Mouse (Mus musculus): ENCODE data around the gene Gale. TPM values are rescaled to one million over a fixed set of nuclear protein-coding genes. Genes with fewer than 3 reads are reported as not detected.
A peak's percentile ranks its signal among the peaks of the same experiment; 100 is the strongest.

Gene Gale
- polyA plus RNA-seq, 1 experiment from 2014 or later: 38.6 TPM

DNA sequence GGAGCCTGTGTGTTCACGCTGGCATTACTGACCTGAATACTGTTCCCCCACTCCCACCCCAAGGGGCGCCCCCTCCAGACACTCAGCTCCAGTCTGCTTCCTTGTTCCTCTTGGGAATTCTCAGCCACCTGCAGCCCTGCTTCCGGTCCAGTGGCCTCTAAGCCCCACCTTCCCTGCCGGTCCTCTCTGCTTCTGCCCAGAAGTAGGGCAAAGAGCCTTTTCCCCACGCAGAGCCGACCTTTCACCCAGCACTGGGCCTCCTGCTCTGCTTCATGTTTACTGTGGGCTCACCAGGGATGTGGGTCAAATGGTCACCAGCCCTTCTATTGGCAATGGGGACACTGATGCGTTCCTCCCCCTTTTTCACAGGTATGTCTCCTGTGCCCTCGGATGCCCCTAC is 5.2 kb upstream of the Gale start:
- H3K4me1 ChIP-seq (replicated peaks): peaks cover 49% of the 10 kb centered on the region
- peak; percentile 55 for ATAC-seq (ENCODE audit: insufficient read depth)
- H3K36me3 ChIP-seq (replicated peaks): peaks cover 70% of the 10 kb centered on the region
- no peaks in the 10 kb centered on the region for H3K9me3 ChIP-seq (replicated peaks)
- H3K27ac ChIP-seq (replicated peaks): peak overlapping the region; percentile 73
- peak overlapping the region; percentile 25 for H3K4me2 ChIP-seq
- H3K27me3 ChIP-seq: no peaks in the 10 kb centered on the region
- no peak overlapping the region for H3K9ac ChIP-seq
- WGBS (ENCODE audit: insufficient replicate concordance): 60% methylated on average over 8 of the region's 8 CpGs
- H3K4me3 ChIP-seq (replicated peaks): no peak overlapping the region

GRCm38 (mm10) chr4:135960717-135961116 is 2.8 kb upstream of the Gale start:
- H3K27ac ChIP-seq (replicated peaks): no peak overlapping the region
- no peaks in the 10 kb centered on the region for H3K9me3 ChIP-seq (replicated peaks)
- 24% methylated on average over 5 of the region's 5 CpGs for WGBS (ENCODE audit: insufficient replicate concordance)
- no peak overlapping the region for H3K4me3 ChIP-seq (replicated peaks)
- H3K36me3 ChIP-seq (replicated peaks): peaks cover 51% of the 10 kb centered on the region
- no peak overlapping the region for H3K9ac ChIP-seq
- no peak for ATAC-seq (ENCODE audit: insufficient read depth)
- peaks cover 57% of the 10 kb centered on the region for H3K4me1 ChIP-seq (replicated peaks)
- H3K4me2 ChIP-seq: no peak overlapping the region
- H3K27me3 ChIP-seq: no peaks in the 10 kb centered on the region

DNA sequence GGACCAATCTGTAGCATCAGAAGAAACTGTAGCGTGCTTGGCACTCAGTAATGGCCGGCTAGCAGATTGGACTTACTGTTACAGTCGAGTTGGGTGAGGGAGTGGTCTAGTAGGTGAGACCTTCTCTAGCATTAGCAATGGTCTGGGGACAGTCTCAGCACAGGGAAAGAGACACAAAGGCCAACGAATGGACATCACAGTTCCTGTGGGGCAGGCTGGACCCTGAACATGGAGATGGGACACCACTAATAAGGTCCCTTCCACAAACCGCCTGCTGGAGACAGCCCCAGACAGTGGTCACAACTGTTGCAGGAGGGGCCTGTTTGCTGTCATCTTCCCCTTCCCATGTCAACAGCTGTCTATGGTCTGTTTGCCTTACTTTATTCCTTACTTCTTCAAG is 1.8 kb upstream of the Gale start:
- no peak overlapping the region for H3K4me3 ChIP-seq (replicated peaks)
- WGBS (ENCODE audit: insufficient replicate concordance): 77% methylated on average over 5 of the region's 5 CpGs
- H3K27me3 ChIP-seq: no peaks in the 10 kb centered on the region
- H3K27ac ChIP-seq (replicated peaks): no peak overlapping the region
- no peak overlapping the region for H3K9ac ChIP-seq
- H3K4me2 ChIP-seq: no peak overlapping the region
- peaks cover 62% of the 10 kb centered on the region for H3K4me1 ChIP-seq (replicated peaks)
- peaks cover 50% of the 10 kb centered on the region for H3K36me3 ChIP-seq (replicated peaks)
- no peak for ATAC-seq (ENCODE audit: insufficient read depth)
- H3K9me3 ChIP-seq (replicated peaks): no peaks in the 10 kb centered on the region

DNA sequence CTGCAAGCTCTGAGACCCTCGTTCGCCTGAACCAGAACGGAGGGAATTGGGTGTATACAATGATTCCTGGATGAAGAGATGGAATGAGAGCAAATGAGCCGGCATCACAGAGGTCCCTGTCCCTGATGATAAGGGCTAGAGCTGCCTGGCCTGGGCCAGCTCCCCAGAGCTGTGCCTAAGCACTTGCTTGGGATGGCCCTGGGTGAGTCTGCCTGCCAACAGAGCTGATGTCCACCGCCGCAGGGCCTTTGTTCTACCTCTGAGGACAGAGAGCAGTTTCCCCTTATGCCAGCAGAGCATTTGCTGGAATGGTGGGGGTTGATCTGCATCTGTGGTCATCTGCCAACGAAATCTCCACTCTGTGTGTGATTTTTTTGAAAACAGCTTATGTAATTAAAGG is 1.3 kb upstream of the Gale start:
- ATAC-seq (ENCODE audit: insufficient read depth): no peak
- Histone ChIP-seq H3K9me3 (replicated peaks) (no peaks in the 10 kb centered on the region), H3K36me3 (replicated peaks) (peaks cover 53% of the 10 kb centered on the region), H3K4me2 (0 out of 2 replicates have a peak overlapping the region, but pooled peaks have one; percentile 99), H3K4me3 (replicated peaks) (peak overlapping the region; percentile 76; the same call in 1 of the 2 replicates), H3K4me1 (replicated peaks) (peaks cover 62% of the 10 kb centered on the region), H3K27ac (replicated peaks) (no peak overlapping the region), H3K27me3 (no peaks in the 10 kb centered on the region), H3K9ac (peak overlapping the region; percentile 33; the same call in 1 of the 2 replicates)
- 84% methylated on average over 7 of the region's 7 CpGs for WGBS (ENCODE audit: insufficient replicate concordance)

DNA sequence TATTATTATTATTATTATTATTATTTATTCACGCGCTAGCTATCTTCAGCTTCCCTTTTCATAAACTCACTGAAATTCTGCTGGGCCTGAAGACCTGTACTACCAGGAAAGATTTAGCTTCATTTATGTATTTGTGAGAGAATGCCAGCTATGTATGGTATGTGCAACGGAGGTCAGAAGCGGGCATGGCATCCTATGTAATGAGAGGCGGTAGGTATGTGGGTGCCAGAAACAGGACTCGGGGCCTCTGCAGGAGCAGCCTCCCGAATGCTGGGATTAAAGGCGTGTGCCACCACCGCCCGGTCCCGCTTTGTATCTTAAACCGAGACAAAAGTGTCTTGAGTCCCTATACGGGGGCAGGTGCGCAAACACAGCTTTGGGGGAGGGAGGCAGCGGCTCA is 581 bp upstream of the Gale start:
- H3K9me3 ChIP-seq (replicated peaks): no peaks in the 10 kb centered on the region
- H3K27ac ChIP-seq (replicated peaks): peak overlapping the region; percentile 75
- H3K4me3 ChIP-seq (replicated peaks): peak overlapping the region; percentile 76
- H3K4me1 ChIP-seq (replicated peaks): peaks cover 55% of the 10 kb centered on the region
- H3K9ac ChIP-seq: peak overlapping the region; percentile 69
- no peaks in the 10 kb centered on the region for H3K27me3 ChIP-seq
- 8% methylated on average over 15 of the region's 15 CpGs for WGBS (ENCODE audit: insufficient replicate concordance)
- ATAC-seq (ENCODE audit: insufficient read depth): peak; percentile 4
- peak overlapping the region; percentile 99 for H3K4me2 ChIP-seq
- peaks cover 53% of the 10 kb centered on the region for H3K36me3 ChIP-seq (replicated peaks)

GRCm38 (mm10) chr4:135964426-135964825 is 899 bp downstream of the Gale start:
- Histone ChIP-seq H3K9ac (peak overlapping the region; percentile 82), H3K4me3 (replicated peaks) (peak overlapping the region; percentile 76), H3K27ac (replicated peaks) (peak overlapping the region; percentile 76), H3K36me3 (replicated peaks) (peaks cover 56% of the 10 kb centered on the region), H3K4me1 (replicated peaks) (peaks cover 43% of the 10 kb centered on the region), H3K4me2 (peak overlapping the region; percentile 99), H3K27me3 (no peaks in the 10 kb centered on the region), H3K9me3 (replicated peaks) (no peaks in the 10 kb centered on the region)
- 2% methylated on average over 12 of the region's 12 CpGs for WGBS (ENCODE audit: insufficient replicate concordance)
- peak; percentile 19 for ATAC-seq (ENCODE audit: insufficient read depth)

- peaks cover 38% of the 10 kb centered on the region for H3K4me1 ChIP-seq (replicated peaks)
- H3K4me2 ChIP-seq: peak overlapping the region; percentile 99
- H3K36me3 ChIP-seq (replicated peaks): peaks cover 56% of the 10 kb centered on the region
- no peak for ATAC-seq (ENCODE audit: insufficient read depth)
- peak overlapping the region; percentile 76 for H3K27ac ChIP-seq (replicated peaks)
- H3K27me3 ChIP-seq: no peaks in the 10 kb centered on the region
- H3K4me3 ChIP-seq (replicated peaks): peak overlapping the region; percentile 76
- WGBS (ENCODE audit: insufficient replicate concordance): 71% methylated on average over 9 of the region's 9 CpGs
- H3K9ac ChIP-seq: 0 out of 2 replicates have a peak overlapping the region, but pooled peaks have one; percentile 8
- no peaks in the 10 kb centered on the region for H3K9me3 ChIP-seq (replicated peaks)
Observed at GRCm38 (mm10) chr4:135965113-135965512, 1.6 kb downstream of the Gale start.

DNA sequence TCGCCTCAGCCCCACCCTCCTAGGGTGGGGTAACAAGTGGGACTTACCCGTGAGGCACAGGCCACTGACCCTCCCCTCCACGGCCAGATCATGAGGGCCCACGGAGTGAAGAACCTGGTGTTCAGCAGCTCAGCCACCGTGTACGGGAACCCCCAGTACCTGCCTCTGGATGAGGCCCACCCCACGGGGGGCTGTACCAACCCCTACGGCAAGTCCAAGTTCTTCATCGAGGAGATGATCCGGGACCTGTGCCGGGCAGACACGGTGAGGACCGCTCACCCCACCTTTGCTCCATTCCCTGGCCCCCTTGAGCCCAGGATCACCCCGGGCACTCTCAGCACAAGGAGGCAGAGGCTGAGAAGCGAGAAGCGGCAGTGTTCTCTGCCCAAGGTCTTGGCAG is 2.8 kb downstream of the Gale start:
- Histone ChIP-seq H3K9me3 (replicated peaks) (no peaks in the 10 kb centered on the region), H3K4me1 (replicated peaks) (peaks cover 39% of the 10 kb centered on the region), H3K4me3 (replicated peaks) (no peak overlapping the region), H3K4me2 (no peak overlapping the region), H3K27me3 (no peaks in the 10 kb centered on the region), H3K36me3 (replicated peaks) (peaks cover 51% of the 10 kb centered on the region), H3K9ac (no peak overlapping the region), H3K27ac (replicated peaks) (no peak overlapping the region)
- ATAC-seq (ENCODE audit: insufficient read depth): no peak
- 84% methylated on average over 16 of the region's 16 CpGs for WGBS (ENCODE audit: insufficient replicate concordance)

- H3K4me3 ChIP-seq (replicated peaks): no peak overlapping the region
- H3K36me3 ChIP-seq (replicated peaks): peaks cover 41% of the 10 kb centered on the region
- H3K27me3 ChIP-seq: no peaks in the 10 kb centered on the region
- H3K27ac ChIP-seq (replicated peaks): no peak overlapping the region
- no peak for ATAC-seq (ENCODE audit: insufficient read depth)
- H3K9ac ChIP-seq: no peak overlapping the region
- no peak overlapping the region for H3K4me2 ChIP-seq
- 83% methylated on average over 18 of the region's 18 CpGs for WGBS (ENCODE audit: insufficient replicate concordance)
- peaks cover 45% of the 10 kb centered on the region for H3K4me1 ChIP-seq (replicated peaks)
- no peaks in the 10 kb centered on the region for H3K9me3 ChIP-seq (replicated peaks)
Observed at GRCm38 (mm10) chr4:135967086-135967760, 3.7 kb downstream of the Gale start.

DNA sequence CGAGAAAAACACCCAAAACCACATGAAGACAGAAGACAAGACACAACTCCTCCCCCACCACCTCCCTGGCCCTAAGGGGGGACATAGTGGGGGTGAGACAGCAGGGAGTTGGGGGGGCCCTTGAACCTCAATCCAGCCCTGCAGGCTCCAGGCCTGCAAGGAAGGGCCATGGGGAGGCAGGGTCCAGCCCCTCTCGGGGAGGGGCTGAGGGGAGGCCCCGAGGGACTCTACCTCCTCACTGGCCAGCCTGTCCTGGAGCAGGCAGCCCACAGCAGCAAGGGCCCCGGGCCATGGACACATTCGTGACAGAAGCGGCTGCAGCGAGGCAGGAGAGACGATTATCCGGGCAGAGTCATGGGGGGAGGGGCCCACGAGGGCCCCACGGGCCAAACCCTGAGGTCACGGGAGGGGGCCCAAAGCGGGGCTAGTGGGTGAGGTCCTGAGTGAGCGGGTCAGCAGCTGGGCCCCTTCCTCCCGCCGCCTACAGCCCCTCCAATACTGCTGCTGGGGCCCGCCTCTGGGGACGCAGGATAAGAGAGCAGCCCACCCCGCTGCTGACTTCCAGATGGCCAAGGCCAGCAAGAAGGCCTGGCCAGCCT is 4.8 kb downstream of the Gale start:
- Histone ChIP-seq H3K27ac (replicated peaks) (no peak overlapping the region), H3K9ac (no peak overlapping the region), H3K4me3 (replicated peaks) (no peak overlapping the region), H3K27me3 (no peaks in the 10 kb centered on the region), H3K36me3 (replicated peaks) (peaks cover 40% of the 10 kb centered on the region), H3K4me2 (no peak overlapping the region), H3K4me1 (replicated peaks) (peaks cover 48% of the 10 kb centered on the region), H3K9me3 (replicated peaks) (no peaks in the 10 kb centered on the region)
- WGBS (ENCODE audit: insufficient replicate concordance): 67% methylated on average over 19 of the region's 19 CpGs
- no peak for ATAC-seq (ENCODE audit: insufficient read depth)

DNA sequence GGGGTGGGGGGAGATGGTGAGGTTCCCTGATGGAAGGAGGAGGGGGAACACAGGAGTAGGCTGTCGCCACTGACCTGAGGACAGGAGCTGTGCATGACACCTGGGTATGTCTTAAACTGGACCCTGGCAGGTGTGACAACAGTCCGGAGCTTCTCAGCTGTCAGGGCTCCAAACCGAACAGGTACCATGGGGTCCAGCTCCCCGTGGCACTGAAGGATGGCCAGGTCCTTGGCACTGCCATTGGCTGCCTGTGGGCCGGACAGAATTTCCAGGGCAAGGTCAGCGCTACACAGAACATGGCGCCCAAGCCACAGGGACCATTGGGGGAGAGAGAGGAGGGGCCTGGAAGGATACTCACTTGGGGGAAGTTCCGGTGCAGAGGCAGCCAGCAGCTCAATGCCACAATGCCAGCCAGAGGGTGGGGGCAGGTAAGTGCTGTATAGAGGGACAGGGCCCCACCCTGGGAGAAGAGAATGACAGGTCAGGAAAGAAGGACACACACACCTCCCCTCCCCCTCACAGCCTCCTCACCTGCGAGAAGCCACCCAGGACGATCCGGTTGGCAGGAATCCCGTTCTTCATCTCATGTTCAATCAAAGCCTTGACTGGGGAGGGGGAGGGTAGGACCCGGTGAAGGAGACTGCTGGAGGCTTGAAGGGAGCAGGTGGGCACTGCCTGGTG is 5.7 kb downstream of the Gale start:
- no peak overlapping the region for H3K4me2 ChIP-seq
- no peak overlapping the region for H3K4me3 ChIP-seq (replicated peaks)
- ATAC-seq (ENCODE audit: insufficient read depth): no peak
- no peaks in the 10 kb centered on the region for H3K27me3 ChIP-seq
- peaks cover 45% of the 10 kb centered on the region for H3K36me3 ChIP-seq (replicated peaks)
- H3K4me1 ChIP-seq (replicated peaks): peaks cover 51% of the 10 kb centered on the region
- no peak overlapping the region for H3K9ac ChIP-seq
- no peaks in the 10 kb centered on the region for H3K9me3 ChIP-seq (replicated peaks)
- WGBS (ENCODE audit: insufficient replicate concordance): 84% methylated on average over 13 of the region's 13 CpGs
- no peak overlapping the region for H3K27ac ChIP-seq (replicated peaks)

Measured in liver, embryonic 15.5 days (tissue).